In genomic region chr11:3761339-3761738, GRCm38 (mm10) we compare ENCODE assay signal across 8 mouse cellular contexts.
A peak's percentile ranks its signal among the peaks of the same experiment; 100 is the strongest.
DNase-seq lines count a peak whose midpoint lies in the region; ATAC-seq lines count a peak whose summit lies in the region.

No protein-coding gene starts in this region.

- no peak for ATAC-seq in liver, embryonic 11.5 days (replicated peaks; ENCODE audit: low FRiP score)
- no peak for ATAC-seq in embryonic facial prominence, embryonic 12.5 days (ENCODE audit: insufficient number of reproducible peaks, insufficient read depth, low FRiP score, low TSS enrichment)
- no peak for ATAC-seq in intestine, embryonic 15.5 days
- ATAC-seq in neural tube, embryonic 13.5 days (ENCODE audit: low read depth) = peak; percentile 52

- H3K36me3 ChIP-seq in liver, embryonic 11.5 days (ENCODE audit: control insufficient read depth, insufficient read depth, low read length) = no peaks in the 10 kb centered on the region
- H3K36me3 ChIP-seq in embryonic facial prominence, embryonic 12.5 days = no peaks in the 10 kb centered on the region
- no peaks in the 10 kb centered on the region for H3K36me3 ChIP-seq in intestine, embryonic 15.5 days
- no peaks in the 10 kb centered on the region for H3K36me3 ChIP-seq in neural tube, embryonic 13.5 days

- H3K4me1 ChIP-seq in liver, embryonic 11.5 days (replicated peaks; ENCODE audit: control insufficient read depth, insufficient read depth, low read length) = no peaks in the 10 kb centered on the region
- H3K4me1 ChIP-seq in embryonic facial prominence, embryonic 12.5 days = peaks cover 5% of the 10 kb centered on the region
- peaks cover 12% of the 10 kb centered on the region for H3K4me1 ChIP-seq in intestine, embryonic 15.5 days (replicated peaks)
- H3K4me1 ChIP-seq in neural tube, embryonic 13.5 days (replicated peaks) = peaks cover 17% of the 10 kb centered on the region

- 12% methylated on average over 11 of the region's 11 CpGs for WGBS in liver, embryonic 11.5 days
- WGBS in embryonic facial prominence, embryonic 12.5 days = 6% methylated on average over 11 of the region's 11 CpGs
- WGBS in intestine, embryonic 15.5 days = 16% methylated on average over 11 of the region's 11 CpGs
- WGBS in neural tube, embryonic 13.5 days = 8% methylated on average over 11 of the region's 11 CpGs

- no peak overlapping the region; the same call in 1 of the 2 replicates for H3K9ac ChIP-seq in liver, embryonic 11.5 days (ENCODE audit: low read depth, low read length)
- peak overlapping the region; percentile 56 for H3K9ac ChIP-seq in embryonic facial prominence, embryonic 12.5 days
- peak overlapping the region; percentile 51 for H3K9ac ChIP-seq in intestine, embryonic 15.5 days
- H3K9ac ChIP-seq in neural tube, embryonic 13.5 days = peak overlapping the region; percentile 80

- H3K4me2 ChIP-seq in liver, embryonic 11.5 days = peak overlapping the region; percentile 76
- peak overlapping the region; percentile 94 for H3K4me2 ChIP-seq in embryonic facial prominence, embryonic 12.5 days (replicated peaks)
- peak overlapping the region; percentile 96 for H3K4me2 ChIP-seq in intestine, embryonic 15.5 days (replicated peaks)
- peak overlapping the region; percentile 94 for H3K4me2 ChIP-seq in neural tube, embryonic 13.5 days

- peak overlapping the region; percentile 55 for H3K4me3 ChIP-seq in liver, embryonic 11.5 days (ENCODE audit: low read depth, low read length)
- H3K4me3 ChIP-seq in embryonic facial prominence, embryonic 12.5 days = peak overlapping the region; percentile 53
- peak overlapping the region; percentile 54 for H3K4me3 ChIP-seq in intestine, embryonic 15.5 days (replicated peaks)
- peak overlapping the region; percentile 64 for H3K4me3 ChIP-seq in neural tube, embryonic 13.5 days

- no peaks in the 10 kb centered on the region for H3K9me3 ChIP-seq in liver, embryonic 11.5 days (ENCODE audit: control insufficient read depth, low read length)
- no peaks in the 10 kb centered on the region for H3K9me3 ChIP-seq in embryonic facial prominence, embryonic 12.5 days
- H3K9me3 ChIP-seq in intestine, embryonic 15.5 days = no peaks in the 10 kb centered on the region
- H3K9me3 ChIP-seq in neural tube, embryonic 13.5 days = no peaks in the 10 kb centered on the region

- H3K27ac ChIP-seq in liver, embryonic 11.5 days (ENCODE audit: low read depth, low read length) = no peak overlapping the region
- H3K27ac ChIP-seq in embryonic facial prominence, embryonic 12.5 days = no peak overlapping the region
- H3K27ac ChIP-seq in intestine, embryonic 15.5 days = no peak overlapping the region
- peak overlapping the region; percentile 76 for H3K27ac ChIP-seq in neural tube, embryonic 13.5 days (replicated peaks)

- peaks cover 57% of the 10 kb centered on the region for H3K27me3 ChIP-seq in liver, embryonic 11.5 days (replicated peaks; ENCODE audit: control insufficient read depth, insufficient read depth, low read length)
- H3K27me3 ChIP-seq in embryonic facial prominence, embryonic 12.5 days = peaks cover 38% of the 10 kb centered on the region
- H3K27me3 ChIP-seq in intestine, embryonic 15.5 days (replicated peaks) = peaks cover 41% of the 10 kb centered on the region
- H3K27me3 ChIP-seq in neural tube, embryonic 13.5 days = peaks cover 44% of the 10 kb centered on the region

- no peak for DNase-seq in liver, embryonic 11.5 days (ENCODE audit: low spot score)
- no peak for DNase-seq in liver
- no peak for DNase-seq in thymus, postnatal 36 days
- DNase-seq in layer of hippocampus, adult 9-10 months (ENCODE audit: low spot score) = no peak
- no peak for DNase-seq in right cerebral cortex, adult 2 months (ENCODE audit: low spot score in 2 of 2)
